Mouse (Mus musculus) NIH3T3 (cell line): ENCODE measurements around the gene Ppp6r2.

Experiments used
- DNase-seq: peaks from one replicate; pipeline ENCODE4 v3.0.0-alpha.2; 2012; ENCODE audit warnings: low read depth

Gene Ppp6r2

GRCm38 (mm10) chr15:89210915-89211715, at the start of gene Ppp6r2:
Gene Ppp6r2 (plus strand): TSS chr15:89211553.
- peak; percentile 87 for DNase-seq

GRCm38 (mm10) chr15:89165478-89165877, 45.9 kb upstream of the Ppp6r2 start:
- DNase-seq: no peak

DNA sequence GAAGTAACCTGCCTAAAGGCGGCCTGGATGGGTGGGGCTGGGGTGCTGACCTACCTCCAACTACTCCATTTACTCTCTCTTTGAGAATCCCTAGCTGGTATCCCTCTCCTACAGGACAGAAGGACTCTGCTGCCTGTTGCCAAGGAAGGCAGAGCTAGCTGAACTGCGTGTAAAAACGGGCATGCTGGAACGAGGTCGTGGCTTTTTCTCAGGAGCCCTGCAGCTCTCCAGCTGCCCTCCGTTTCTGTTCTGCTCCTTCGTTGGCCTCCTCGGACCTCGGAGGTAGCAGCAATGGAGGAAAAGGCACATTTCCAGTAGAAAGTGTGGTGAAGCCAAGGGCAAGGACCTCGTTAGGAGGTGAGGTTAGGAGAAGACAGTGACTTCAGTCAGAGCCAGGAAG, 42.4 kb upstream of the Ppp6r2 start:
- no peak for DNase-seq

GRCm38 (mm10) chr15:89169431-89169830, 41.9 kb upstream of the Ppp6r2 start:
- peak; percentile 95 for DNase-seq

DNA sequence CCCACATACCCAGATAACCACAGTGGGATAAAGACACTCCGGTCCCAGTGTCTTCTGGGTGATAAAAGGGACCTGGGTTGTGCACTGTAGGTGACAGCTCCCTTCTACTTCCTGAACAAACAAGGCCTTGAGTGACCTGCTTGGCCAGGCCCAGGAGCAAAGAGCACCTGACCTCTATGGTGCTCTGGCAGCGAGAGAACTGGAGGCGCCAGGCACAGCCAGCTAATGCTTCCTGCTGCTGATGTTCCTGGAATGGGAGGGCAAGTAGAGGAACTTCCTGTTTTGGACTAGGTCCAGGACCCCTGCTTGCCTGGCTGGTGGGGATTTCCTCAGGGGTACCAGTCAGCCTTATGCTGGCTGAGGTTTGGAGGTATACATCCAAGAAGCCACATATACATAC, 41.3 kb upstream of the Ppp6r2 start:
- peak; percentile 24 for DNase-seq

DNA sequence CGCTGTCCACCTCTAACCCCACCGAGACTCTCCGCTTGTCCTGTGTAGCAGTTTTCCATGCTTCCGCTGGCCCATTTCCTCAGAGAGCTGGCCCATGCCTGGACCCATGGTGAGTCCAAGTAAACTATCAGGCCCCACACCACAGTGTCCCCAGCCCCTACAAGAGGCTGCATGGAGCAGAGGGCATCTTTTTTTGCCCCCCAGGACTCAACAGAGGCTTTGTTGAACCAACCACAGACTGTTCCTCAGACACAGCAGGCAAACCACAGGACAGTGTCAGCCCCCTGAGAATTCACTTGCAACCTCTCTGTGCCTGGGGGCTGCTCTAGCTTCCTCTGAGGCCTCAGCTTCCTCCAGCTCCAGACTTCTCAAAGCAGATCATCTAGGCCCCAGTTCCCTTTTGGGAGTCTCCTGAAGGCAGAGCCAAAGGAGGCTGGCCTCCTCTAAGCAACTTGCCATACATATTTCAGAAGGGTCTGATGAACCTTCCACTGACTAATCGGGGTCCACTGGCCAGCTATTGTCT, 39.8 kb upstream of the Ppp6r2 start:
- DNase-seq: no peak

GRCm38 (mm10) chr15:89172276-89172935, 38.9 kb upstream of the Ppp6r2 start:
- DNase-seq: no peak

GRCm38 (mm10) chr15:89173024-89173905, 38.1 kb upstream of the Ppp6r2 start:
- DNase-seq: no peak

DNA sequence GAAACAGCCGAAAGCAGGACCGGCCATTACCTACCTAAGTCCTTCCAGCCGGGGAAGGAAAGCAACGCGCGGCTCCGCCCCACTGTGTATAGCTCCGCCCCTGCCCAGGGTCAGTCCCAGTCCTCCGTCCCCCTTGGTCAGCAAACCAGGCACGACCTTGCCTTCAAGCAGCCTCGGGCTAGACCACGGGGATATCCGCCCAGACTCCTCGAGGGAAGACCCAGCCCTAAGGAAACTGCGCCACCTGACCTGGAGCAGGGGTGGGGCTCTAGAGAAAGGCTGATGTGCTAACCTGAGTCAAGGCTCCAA, 37.5 kb upstream of the Ppp6r2 start:
- no peak for DNase-seq

DNA sequence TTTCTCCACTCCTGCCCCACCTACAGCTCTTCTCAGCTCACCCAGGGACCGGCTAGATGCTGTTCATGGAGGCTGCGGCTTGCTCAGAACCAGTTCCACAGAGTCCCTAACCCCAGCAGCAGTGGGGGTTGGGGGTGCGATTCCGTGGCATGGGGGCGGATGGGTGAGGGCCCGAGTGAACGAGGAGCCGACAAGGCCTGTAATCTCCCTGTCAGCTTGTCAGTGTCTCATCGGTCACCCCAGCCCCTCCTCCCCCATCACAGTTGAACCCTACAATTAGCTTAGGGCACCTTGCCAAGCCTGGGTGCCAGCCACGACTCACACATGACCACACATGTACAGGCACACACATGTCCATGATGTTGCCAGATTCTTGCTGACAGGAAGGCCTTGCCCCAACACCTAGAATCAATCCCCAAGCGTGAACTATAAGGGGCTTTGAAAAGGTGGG, 36.4 kb upstream of the Ppp6r2 start:
- no peak for DNase-seq

- DNase-seq: no peak
Observed at GRCm38 (mm10) chr15:89175411-89176155, 35.8 kb upstream of the Ppp6r2 start.

DNA sequence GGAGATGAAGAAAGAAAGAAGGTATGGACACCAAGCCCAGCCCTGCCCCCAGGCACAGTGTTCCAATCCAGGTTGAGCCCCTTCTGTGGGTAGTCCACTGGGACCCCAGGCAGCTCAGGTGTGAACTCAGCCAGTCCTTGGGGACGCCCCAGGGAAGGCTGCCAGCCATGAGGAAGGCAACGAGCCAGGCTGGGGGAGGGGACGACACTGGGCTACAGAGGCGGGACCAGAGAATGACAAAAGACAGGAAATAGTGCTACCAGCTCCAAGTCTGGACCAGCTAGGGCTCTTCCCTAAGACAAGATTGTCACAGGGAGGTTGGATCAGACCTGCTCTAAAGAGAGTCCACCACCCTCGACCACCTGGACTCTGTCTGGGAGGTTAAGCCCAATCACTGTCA, 34.2 kb upstream of the Ppp6r2 start:
- peak; percentile 53 for DNase-seq

DNA sequence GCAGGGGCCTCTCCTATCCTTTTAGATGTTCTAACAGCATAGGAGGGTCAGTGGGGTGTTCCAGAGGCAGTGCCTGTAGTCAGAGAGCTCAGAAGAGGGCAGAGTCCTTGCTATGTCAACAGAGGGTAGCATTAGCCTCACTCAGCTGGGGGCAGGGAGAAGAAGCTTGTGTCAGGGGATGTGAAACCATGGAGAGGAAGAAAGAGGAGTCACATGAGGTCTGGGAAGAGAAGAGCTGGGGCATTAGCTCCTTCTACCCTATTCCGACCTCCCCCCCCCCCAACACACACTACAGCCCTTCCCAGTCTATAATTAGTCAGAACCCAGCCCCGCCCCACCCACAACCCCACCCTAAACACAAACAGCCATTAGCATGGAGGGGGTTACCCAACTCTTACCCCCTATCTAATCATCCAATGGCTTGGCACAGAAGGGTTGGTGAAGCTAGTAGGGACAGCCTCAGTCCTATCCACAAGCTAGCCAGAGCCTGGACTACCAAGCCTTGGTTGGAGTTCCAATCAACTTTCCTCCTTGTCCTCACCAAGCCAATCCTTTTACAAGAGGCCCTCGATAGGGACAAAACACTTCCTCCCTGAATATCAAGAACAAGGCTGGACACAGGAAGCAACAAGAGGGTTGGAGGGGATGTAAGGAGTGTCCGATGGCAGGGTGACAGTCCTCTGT, 33.6 kb upstream of the Ppp6r2 start:
- no peak for DNase-seq

- DNase-seq: no peak
Observed at GRCm38 (mm10) chr15:89178260-89178860, 33.0 kb upstream of the Ppp6r2 start.

DNA sequence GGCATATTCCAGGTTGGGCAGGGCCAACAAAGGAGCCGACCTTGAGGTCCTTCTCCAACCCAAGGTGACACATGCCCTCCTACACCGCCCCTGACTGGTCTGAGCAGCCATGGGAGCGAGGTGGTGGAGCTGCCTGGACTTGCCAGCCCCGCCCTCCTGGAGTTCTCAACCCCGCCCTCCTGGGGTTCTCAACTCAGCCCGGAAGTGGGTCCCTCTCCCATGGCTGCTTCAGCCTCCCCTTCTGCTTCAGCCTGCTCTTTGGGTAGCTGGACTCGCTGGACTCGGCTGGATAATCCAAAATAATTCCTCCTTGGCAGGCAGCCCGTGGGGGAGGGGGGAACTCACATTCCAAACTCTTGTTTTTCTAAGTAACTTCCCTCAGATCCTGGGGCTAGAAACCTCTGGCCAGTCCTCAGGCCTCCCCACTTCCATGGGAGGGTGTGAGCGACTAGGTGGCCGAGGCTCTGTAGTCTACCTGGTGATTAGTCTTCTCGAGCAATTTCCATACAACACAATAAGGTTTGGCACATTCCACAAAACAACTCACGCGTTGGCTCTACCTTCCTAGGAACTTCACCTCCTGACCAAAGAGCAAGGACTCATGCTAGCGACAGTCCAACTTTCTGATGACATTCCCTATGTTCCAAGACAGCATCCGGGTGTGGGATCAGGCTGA, 32.3 kb upstream of the Ppp6r2 start:
- DNase-seq: peak; percentile 89

GRCm38 (mm10) chr15:89179630-89179964, 31.8 kb upstream of the Ppp6r2 start:
- peak; percentile 17 for DNase-seq

GRCm38 (mm10) chr15:89180081-89180541, 31.2 kb upstream of the Ppp6r2 start:
- no peak for DNase-seq

DNA sequence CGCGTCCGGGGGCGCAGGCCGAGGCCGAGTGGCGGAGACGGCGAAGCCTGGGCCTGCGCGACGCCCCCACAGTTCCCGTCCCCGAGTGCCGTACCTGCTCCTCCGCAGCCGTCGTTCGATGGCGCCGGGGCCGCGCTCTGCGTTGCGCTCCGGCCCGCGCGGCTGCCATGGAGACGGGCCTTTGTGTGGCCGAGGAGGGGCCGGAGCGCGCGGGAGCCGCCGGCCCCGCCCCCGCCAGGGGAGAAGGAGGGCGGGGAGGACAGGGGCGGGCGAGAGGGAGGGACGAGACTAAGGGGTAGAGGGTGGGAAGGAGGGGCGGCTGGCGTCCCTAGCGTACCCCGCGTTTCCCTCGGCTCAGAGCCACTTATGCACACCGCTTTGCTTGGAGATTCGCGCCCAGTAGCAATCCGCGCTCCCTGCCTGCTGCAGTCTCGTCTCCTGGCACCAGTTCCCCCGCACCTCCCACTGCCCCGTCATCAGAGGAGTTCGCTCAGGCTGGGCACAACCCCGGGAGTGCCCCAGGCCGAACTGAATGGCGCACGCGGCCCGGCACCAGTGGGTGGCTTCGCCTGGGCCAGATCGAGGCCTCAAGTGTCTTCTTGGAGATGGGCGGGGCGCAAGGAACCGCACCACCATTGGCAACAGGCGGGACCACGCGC, 30.7 kb upstream of the Ppp6r2 start, which contains the start of gene Plxnb2:
Plxnb2 (minus strand) TSS at position 218 of the 659 bp plus-strand sequence.
- DNase-seq: peak; percentile 94

DNA sequence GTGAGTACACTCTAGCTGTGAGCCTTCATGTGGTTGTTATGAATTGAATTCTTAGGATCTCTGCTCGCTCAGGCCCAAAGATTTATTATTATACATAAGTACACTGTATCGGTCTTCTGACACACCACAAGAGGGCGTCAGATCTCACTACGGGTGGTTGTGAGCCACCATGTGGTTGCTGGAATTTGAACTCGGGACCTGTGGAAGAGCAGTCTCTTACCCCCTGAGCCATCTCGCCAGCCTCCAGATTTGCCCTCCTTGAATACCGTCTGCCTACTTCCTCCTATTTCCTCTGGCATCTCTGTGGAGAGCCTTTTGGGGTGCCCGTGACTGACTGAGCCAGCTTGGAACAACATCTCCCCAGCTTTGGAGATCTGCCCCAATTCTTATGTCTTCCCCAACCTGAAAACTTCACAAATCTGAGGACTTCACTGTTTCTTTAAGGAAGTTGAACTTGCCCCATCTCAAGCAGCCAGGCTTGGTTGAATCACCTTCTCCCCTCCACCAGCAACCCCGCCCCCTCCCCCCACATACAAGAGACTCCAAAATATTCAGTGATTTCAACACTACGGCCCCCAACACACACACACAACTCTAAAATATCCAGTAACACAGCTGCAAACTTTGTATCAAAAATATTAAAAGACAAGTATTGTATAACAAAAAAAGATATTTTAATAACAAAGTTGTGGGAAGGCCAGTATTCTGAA, 29.6 kb upstream of the Ppp6r2 start:
- peak; percentile 52 for DNase-seq
